Mouse (Mus musculus): ENCODE data around the gene Ess2.
A peak's percentile ranks its signal among the peaks of the same experiment; 100 is the strongest.

DNA sequence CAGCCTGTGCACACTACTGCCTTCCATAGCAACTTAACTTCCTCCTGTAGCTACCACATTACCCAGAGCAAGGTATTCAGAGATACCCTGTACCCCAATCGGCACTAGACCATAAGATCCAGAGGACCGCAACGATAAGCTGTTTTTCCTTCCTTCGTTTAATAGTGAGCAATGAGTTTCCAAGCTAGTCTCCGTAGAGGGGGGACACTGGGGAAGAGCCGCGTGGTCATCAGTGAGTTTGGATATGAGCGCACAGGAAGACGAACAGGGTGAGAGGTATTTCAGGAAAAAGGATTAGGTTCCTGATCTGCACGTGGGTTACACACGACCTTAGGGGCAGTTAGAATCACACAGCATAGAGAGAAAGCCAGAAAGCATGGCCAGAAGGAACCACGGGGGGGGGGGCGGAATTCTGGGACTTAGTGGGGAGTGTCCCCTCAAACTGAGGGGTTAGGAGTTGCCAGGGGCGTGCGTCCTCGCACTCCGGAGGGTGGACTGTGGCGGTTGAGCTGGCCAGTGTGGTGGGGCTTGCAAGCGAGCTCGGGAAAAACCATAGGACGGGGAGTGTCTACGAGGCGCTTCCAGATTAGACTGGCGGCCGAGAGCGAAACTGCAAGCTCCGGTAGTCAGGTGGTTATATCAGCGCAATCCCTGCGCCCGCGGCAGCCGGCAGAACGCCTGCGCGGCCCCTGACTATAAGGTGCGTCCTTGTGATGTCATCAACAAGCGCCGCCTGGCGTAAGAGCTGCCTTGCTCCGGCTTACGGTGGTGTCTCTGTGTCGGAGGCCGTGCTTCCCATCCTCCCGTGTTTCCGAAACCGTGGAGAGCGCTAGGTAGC, 10.4 kb upstream of the Ess2 start:
- TF ChIP-seq POLR2A (IDR thresholded peaks at IDR 0.05; ENCODE audit: control insufficient read depth, extremely low read depth, insufficient read depth, low read length, poor library complexity) (peak; percentile 63), CTCF (IDR thresholded peaks at IDR 0.05; ENCODE audit: borderline replicate concordance, control insufficient read depth, extremely low read depth, insufficient read depth, low read length, poor library complexity) (peak; percentile 88)
